Mouse (Mus musculus): Measurements from ENCODE around the gene Atp5mpl. TPM values are rescaled to one million over a fixed set of nuclear protein-coding genes. Genes with fewer than 3 reads are reported as not detected.

Gene Atp5mpl
- polyA plus RNA-seq, 1 experiment from 2014 or later = 1,834 TPM

DNA sequence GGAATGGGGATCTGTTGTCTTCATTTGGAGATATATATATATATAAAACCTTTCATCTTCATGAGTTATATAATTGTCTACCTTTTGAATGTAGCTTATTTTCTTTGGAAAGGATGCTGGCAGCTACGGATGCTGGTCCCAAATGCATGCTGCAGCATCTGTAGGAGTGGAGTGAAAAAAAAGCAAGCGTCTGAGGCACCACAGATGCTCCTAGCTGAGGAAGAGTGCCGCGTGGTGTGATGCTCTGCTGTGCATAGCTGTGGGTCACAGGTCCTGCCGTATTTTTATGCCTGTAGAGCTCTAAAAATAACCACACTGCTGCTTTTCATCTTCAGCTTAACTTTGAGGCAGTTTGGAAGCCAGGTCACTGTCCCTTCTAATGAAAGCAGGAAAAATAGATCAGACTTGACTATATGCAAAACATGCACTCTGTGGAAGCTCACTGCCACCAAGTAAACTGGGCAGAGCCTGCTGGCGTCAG lies 14.2 kb upstream of the Atp5mpl start, which contains the start of gene Rd3l:
Gene Rd3l (minus strand): TSS at position 431 of the 481 bp plus-strand sequence.
- peaks cover 28% of the 10 kb centered on the region for H3K4me1 ChIP-seq (replicated peaks)
- WGBS = 34% methylated on average over 6 of the region's 6 CpGs
- H3K27me3 ChIP-seq = no peaks in the 10 kb centered on the region
- no peaks in the 10 kb centered on the region for H3K9me3 ChIP-seq (replicated peaks)
- ATAC-seq (replicated peaks; ENCODE audit: insufficient number of reproducible peaks, insufficient read depth, low FRiP score, low read depth) = no peak
- peak within 1 kb of the TSS; percentile 25; the same call in 1 of the 2 replicates for H3K27ac ChIP-seq
- H3K9ac ChIP-seq = no peak within 1 kb of the TSS
- no peaks in the 10 kb centered on the region for H3K36me3 ChIP-seq
- no peak within 1 kb of the TSS for H3K4me3 ChIP-seq
- H3K4me2 ChIP-seq = peak within 1 kb of the TSS; percentile 2; the same call in 1 of the 2 replicates

DNA sequence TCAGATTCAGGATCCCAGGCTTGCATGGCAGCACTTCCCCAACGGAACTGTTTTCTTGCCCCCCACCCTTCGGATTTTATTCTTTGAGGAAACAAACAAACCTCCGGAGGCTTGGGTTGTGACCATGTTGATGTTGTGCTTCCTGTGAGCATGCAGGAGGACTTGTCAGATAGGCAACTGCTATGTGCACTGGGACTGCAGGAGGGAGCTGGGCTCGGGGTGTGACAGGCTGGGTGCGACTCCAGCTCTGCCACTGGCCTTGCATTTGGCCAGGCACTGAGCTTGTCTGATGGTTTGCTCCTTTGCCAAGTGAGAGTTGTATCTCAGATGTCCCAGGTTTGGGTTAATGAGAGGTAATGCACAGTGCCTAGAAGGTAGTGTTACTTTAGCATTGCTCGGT lies 11.5 kb upstream of the Atp5mpl start:
- Histone ChIP-seq H3K4me1 (replicated peaks) (peaks cover 28% of the 10 kb centered on the region), H3K9me3 (replicated peaks) (no peaks in the 10 kb centered on the region), H3K36me3 (no peaks in the 10 kb centered on the region), H3K27ac (peak overlapping the region; percentile 83), H3K9ac (no peak overlapping the region), H3K27me3 (no peaks in the 10 kb centered on the region), H3K4me3 (no peak overlapping the region), H3K4me2 (no peak overlapping the region)
- no peak for ATAC-seq (replicated peaks; ENCODE audit: insufficient number of reproducible peaks, insufficient read depth, low FRiP score, low read depth)
- WGBS = 64% methylated on average over 6 of the region's 6 CpGs

DNA sequence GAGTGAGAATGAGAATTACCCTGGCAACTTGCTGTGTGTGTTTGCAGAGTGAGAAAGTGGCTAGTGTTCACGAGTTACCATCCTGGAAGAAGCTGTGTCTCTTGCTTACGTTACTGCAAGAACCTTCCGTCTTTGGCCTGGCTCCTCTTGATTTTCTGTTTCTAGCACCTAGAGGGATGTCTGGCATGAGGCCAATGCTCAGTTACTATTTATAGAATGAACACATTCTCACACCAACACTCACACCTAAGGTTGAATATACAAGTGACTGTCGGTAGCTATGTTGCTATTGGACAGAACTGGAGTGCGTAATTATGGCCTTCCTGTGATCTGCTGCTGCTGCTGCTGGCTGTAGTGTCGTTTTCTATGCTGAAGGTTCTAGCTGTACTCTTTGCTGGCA lies 10.4 kb upstream of the Atp5mpl start:
- 16% methylated on average over 6 of the region's 6 CpGs for WGBS
- H3K9me3 ChIP-seq (replicated peaks) = no peaks in the 10 kb centered on the region
- no peak overlapping the region for H3K4me3 ChIP-seq
- peak; percentile 78; the same call in 1 of the 2 replicates for ATAC-seq (replicated peaks; ENCODE audit: insufficient number of reproducible peaks, insufficient read depth, low FRiP score, low read depth)
- H3K9ac ChIP-seq = no peak overlapping the region
- H3K4me1 ChIP-seq (replicated peaks) = peaks cover 28% of the 10 kb centered on the region
- peak overlapping the region; percentile 83 for H3K27ac ChIP-seq
- no peaks in the 10 kb centered on the region for H3K27me3 ChIP-seq
- peak overlapping the region; percentile 25; the same call in 1 of the 2 replicates for H3K4me2 ChIP-seq
- no peaks in the 10 kb centered on the region for H3K36me3 ChIP-seq

DNA sequence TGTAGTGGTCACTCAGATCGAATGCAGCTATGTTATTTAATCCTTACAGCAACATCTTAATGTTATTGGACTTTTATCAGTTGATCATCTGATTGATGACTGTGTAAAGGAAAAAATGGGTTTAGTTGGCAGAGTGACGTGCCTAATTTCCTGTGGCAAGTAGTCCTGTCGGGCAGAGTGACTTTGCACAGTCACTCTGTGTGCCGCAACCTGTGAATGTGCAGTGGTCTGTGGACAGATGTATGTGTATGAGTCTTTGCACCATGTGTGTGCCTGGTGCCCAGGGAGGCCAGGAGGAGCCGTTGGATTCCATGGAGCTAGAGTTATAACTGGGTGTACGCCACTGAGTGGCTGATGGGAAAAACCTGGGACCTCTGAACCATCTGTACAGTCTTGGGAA lies 7.8 kb upstream of the Atp5mpl start:
- Histone ChIP-seq H3K27ac (no peak overlapping the region), H3K4me1 (replicated peaks) (peaks cover 21% of the 10 kb centered on the region), H3K27me3 (no peaks in the 10 kb centered on the region), H3K4me3 (no peak overlapping the region), H3K9me3 (replicated peaks) (no peaks in the 10 kb centered on the region), H3K4me2 (no peak overlapping the region), H3K9ac (no peak overlapping the region), H3K36me3 (no peaks in the 10 kb centered on the region)
- WGBS = 77% methylated on average over 6 of the region's 6 CpGs
- ATAC-seq (replicated peaks; ENCODE audit: insufficient number of reproducible peaks, insufficient read depth, low FRiP score, low read depth) = no peak

DNA sequence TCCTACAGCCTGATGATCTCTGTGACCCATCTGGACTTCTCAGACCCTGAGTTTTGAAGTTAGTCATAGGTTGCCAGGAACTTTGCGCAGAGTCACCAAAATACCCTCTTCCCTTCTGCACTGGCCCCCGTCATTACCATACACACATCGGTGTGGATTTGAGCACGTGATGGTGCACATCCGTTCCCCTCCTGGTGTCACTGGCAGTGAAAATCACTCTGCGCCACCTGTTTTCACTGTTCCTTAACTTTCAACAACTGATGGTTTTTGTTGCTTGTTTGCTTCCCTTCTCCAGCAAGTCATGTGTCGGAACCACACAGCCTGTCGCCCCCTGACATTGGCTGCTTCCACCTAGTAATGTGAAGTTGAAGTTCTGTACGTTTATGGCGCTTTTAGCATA lies 5.7 kb upstream of the Atp5mpl start:
- WGBS = 88% methylated on average over 10 of the region's 10 CpGs
- H3K27me3 ChIP-seq = no peaks in the 10 kb centered on the region

DNA sequence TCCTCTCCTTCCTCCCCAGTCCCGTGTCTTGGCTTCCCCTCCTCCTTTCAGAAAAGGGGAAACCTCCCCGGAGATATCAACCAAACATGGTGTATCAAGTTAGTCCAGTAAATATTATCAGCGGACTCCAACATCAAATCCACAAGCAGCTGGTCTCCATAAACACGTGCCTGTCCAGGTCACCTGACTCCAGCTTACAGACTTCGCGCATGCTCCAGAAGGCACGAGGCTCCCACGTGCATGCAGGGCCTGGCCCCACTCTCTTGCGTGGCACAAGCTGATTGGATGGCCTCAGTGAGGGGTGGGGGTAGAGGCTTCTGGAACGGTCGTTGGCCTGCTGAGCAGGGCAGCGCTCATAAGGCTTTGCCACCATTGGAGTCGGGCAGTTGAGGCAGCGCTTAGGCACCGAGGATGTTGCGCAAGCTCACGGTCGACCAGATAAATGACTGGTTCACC lies 4.5 kb upstream of the Atp5mpl start, which contains the start of gene Tdrd9:
Gene Tdrd9 (plus strand): TSS at position 329 of the 456 bp plus-strand sequence.
- Histone ChIP-seq H3K4me1 (replicated peaks) (peaks cover 4% of the 10 kb centered on the region; the same call in 1 of the 2 replicates), H3K9ac (no peak within 1 kb of the TSS), H3K36me3 (no peaks in the 10 kb centered on the region), H3K4me3 (no peak within 1 kb of the TSS), H3K4me2 (no peak within 1 kb of the TSS), H3K27me3 (no peaks in the 10 kb centered on the region), H3K9me3 (replicated peaks) (no peaks in the 10 kb centered on the region), H3K27ac (no peak within 1 kb of the TSS)
- no peak for ATAC-seq (replicated peaks; ENCODE audit: insufficient number of reproducible peaks, insufficient read depth, low FRiP score, low read depth)
- WGBS = 84% methylated on average over 18 of the region's 18 CpGs

More for the DNA sequence above, 5.7 kb upstream of the Atp5mpl start:
- H3K4me2 ChIP-seq = no peak overlapping the region
- no peaks in the 10 kb centered on the region for H3K9me3 ChIP-seq (replicated peaks)
- no peak overlapping the region for H3K9ac ChIP-seq
- no peak for ATAC-seq (replicated peaks; ENCODE audit: insufficient number of reproducible peaks, insufficient read depth, low FRiP score, low read depth)
- peaks cover 12% of the 10 kb centered on the region for H3K4me1 ChIP-seq (replicated peaks)
- no peaks in the 10 kb centered on the region for H3K36me3 ChIP-seq
- no peak overlapping the region for H3K4me3 ChIP-seq
- H3K27ac ChIP-seq = no peak overlapping the region

DNA sequence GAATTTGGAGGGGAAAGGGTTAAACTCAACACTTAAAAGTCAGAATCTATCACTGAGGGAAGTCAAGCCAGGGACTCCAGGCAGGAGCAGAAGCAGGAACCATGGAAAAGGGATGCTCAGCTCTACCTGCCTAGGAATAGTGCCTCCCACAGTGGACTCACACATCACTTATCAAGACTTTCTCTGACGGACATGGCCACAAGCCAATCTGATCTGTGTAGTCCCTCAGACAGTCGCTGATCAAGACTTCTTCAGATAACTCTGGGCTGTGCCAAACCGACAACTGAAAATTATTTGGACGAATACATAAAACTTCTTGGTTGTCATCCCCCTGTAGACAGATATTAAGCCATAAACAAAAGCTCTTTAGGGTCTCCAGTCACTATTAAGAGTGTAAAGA lies 3.3 kb upstream of the Atp5mpl start:
- Histone ChIP-seq H3K4me2 (no peak overlapping the region), H3K9me3 (replicated peaks) (no peaks in the 10 kb centered on the region), H3K9ac (no peak overlapping the region), H3K27ac (no peak overlapping the region), H3K4me1 (replicated peaks) (peaks cover 14% of the 10 kb centered on the region), H3K36me3 (no peaks in the 10 kb centered on the region), H3K27me3 (no peaks in the 10 kb centered on the region), H3K4me3 (no peak overlapping the region)
- 64% methylated on average over 4 of the region's 4 CpGs for WGBS
- no peak for ATAC-seq (replicated peaks; ENCODE audit: insufficient number of reproducible peaks, insufficient read depth, low FRiP score, low read depth)

DNA sequence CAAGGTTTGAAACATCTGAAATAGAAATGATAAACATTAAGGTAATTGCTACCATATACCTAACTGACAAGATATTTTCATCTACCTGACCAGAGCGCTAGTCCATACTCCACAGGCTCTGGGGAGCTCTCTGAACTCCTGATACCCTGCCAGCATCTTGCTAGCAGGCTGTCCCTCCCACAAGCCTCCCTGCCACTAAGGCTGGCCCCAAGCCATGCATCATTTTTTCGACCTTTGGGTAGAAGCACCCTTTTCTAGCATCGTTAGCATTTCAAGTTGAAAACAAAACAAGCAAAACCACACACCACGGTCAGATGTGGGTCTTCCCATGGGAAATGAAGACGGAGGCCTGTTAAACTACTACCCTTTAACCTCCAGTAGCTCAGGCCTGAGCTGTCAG lies 3.4 kb downstream of the Atp5mpl start:
- 82% methylated on average over 5 of the region's 5 CpGs for WGBS
- no peak overlapping the region for H3K27ac ChIP-seq
- H3K27me3 ChIP-seq = no peaks in the 10 kb centered on the region
- peaks cover 39% of the 10 kb centered on the region for H3K36me3 ChIP-seq
- H3K4me1 ChIP-seq (replicated peaks) = peaks cover 30% of the 10 kb centered on the region
- ATAC-seq (replicated peaks; ENCODE audit: insufficient number of reproducible peaks, insufficient read depth, low FRiP score, low read depth) = no peak
- H3K4me3 ChIP-seq = no peak overlapping the region
- H3K9ac ChIP-seq = no peak overlapping the region
- H3K9me3 ChIP-seq (replicated peaks) = no peaks in the 10 kb centered on the region
- H3K4me2 ChIP-seq = no peak overlapping the region

DNA sequence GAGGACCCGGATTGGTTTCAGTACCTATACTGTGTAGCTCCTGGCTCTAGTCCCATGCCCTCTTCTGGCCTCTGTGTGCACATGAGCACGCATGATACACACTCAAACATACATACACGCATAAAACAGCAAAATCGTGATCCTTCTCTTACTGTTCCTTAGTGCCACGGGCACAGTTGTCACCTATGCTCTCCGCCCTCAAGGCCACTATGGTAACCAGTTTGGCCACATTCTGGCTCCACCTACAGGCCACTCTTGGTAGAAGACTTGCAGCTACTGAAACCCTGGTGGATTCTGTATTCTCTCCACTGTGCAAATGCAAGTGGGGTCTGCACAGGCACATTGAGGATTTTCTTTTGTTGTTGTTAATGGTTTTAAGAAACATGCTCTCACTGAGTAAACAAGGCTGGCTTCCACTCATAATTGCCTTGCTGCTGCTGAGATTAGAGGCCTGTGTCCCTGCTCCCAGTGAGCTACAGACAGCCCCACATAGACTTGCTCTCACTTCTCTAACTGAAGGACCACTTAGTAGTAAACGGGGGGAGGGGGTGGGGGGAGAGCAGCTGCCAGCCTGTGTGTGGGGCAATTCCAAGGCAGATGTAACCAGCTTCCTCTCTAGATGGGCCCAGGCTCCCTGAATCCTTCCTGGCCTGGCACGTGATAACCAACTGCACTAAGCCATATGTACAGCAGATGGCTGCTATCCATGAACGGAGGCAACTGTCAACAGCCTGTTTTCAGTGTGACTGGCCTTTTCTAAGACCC lies 8.5 kb downstream of the Atp5mpl start:
- H3K4me1 ChIP-seq (replicated peaks) = peaks cover 7% of the 10 kb centered on the region; the same call in 1 of the 2 replicates
- no peak overlapping the region for H3K4me2 ChIP-seq
- peak; percentile 79; the same call in 1 of the 2 replicates for ATAC-seq (replicated peaks; ENCODE audit: insufficient number of reproducible peaks, insufficient read depth, low FRiP score, low read depth)
- no peak overlapping the region for H3K4me3 ChIP-seq
- H3K27me3 ChIP-seq = no peaks in the 10 kb centered on the region
- H3K27ac ChIP-seq = no peak overlapping the region
- WGBS = 39% methylated on average over 9 of the region's 9 CpGs
- H3K36me3 ChIP-seq = peaks cover 35% of the 10 kb centered on the region
- H3K9ac ChIP-seq = no peak overlapping the region
- H3K9me3 ChIP-seq (replicated peaks) = no peaks in the 10 kb centered on the region

DNA sequence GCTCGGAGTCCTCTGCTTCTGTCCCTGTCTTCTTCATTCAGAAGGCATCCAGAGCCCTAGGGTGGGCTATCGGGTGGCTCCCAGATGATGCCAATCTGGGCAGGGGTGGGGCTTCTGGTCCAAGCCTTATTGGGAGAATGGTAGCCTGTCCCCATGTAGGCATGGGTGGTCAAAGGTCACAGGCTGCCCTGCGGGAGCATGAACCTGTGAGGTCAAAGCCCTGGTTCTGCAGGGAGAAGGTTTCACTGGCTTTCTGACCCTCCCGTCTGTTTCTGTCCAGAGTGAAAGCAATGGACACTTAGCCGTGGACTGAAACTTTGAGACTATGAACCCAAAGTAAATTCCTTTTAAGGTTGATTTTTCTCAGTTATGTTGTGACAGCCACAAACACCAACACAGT lies 10.6 kb downstream of the Atp5mpl start:
- Histone ChIP-seq H3K36me3 (peaks cover 21% of the 10 kb centered on the region), H3K9ac (no peak overlapping the region), H3K27me3 (no peaks in the 10 kb centered on the region), H3K4me2 (no peak overlapping the region), H3K9me3 (replicated peaks) (no peaks in the 10 kb centered on the region), H3K27ac (no peak overlapping the region), H3K4me1 (replicated peaks) (peaks cover 7% of the 10 kb centered on the region; the same call in 1 of the 2 replicates), H3K4me3 (no peak overlapping the region)
- no peak for ATAC-seq (replicated peaks; ENCODE audit: insufficient number of reproducible peaks, insufficient read depth, low FRiP score, low read depth)
- WGBS = 73% methylated on average over 5 of the region's 5 CpGs

DNA sequence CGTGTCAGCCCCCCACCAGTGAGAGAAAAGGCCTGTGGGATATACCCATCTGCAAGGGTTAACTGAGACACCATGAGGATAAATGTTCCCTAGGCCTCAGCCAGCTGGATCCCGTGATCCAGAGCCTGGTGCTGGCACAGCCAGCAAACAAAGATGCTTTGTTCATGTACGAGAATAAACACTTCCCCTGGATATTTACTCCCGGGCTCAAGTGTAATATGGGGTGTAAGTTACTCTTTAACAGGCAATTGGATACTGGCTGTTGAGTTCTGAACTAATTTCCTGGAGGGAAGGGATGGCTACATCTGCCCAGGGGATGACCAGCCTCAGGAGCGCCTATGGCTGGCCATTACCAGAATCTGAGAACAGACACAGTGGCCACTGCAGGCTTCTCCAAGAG lies 15.1 kb downstream of the Atp5mpl start:
- H3K36me3 ChIP-seq = no peaks in the 10 kb centered on the region
- no peaks in the 10 kb centered on the region for H3K27me3 ChIP-seq
- H3K9me3 ChIP-seq (replicated peaks) = no peaks in the 10 kb centered on the region
- H3K9ac ChIP-seq = no peak overlapping the region
- no peak overlapping the region for H3K4me2 ChIP-seq
- ATAC-seq (replicated peaks; ENCODE audit: insufficient number of reproducible peaks, insufficient read depth, low FRiP score, low read depth) = no peak
- H3K4me1 ChIP-seq (replicated peaks) = no peaks in the 10 kb centered on the region
- no peak overlapping the region for H3K4me3 ChIP-seq
- 51% methylated on average over 5 of the region's 5 CpGs for WGBS
- no peak overlapping the region for H3K27ac ChIP-seq

Data from heart, embryonic 15.5 days (tissue).